Mouse (Mus musculus) layer of hippocampus, postnatal 10 days (tissue): ENCODE data around the gene Nfkbie. TPM values are rescaled to one million over a fixed set of nuclear protein-coding genes. Genes with fewer than 3 reads are reported as not detected.

Source experiments
- DNase-seq, 2 experiments: peaks; one replicate each; pipeline ENCODE4 v3.0.0; 2021; ENCODE audit warnings: low spot score in 2 of 2
- total RNA-seq, 2 experiments: library from RNA; stranded (reverse); gene quantifications; 2 replicates each; pipeline ENCODE4 v1.2.3; 2021

Nfkbie gene
- total RNA-seq, 2 experiments from 2014 or later, result 3.5 to 3.9 TPM

DNA sequence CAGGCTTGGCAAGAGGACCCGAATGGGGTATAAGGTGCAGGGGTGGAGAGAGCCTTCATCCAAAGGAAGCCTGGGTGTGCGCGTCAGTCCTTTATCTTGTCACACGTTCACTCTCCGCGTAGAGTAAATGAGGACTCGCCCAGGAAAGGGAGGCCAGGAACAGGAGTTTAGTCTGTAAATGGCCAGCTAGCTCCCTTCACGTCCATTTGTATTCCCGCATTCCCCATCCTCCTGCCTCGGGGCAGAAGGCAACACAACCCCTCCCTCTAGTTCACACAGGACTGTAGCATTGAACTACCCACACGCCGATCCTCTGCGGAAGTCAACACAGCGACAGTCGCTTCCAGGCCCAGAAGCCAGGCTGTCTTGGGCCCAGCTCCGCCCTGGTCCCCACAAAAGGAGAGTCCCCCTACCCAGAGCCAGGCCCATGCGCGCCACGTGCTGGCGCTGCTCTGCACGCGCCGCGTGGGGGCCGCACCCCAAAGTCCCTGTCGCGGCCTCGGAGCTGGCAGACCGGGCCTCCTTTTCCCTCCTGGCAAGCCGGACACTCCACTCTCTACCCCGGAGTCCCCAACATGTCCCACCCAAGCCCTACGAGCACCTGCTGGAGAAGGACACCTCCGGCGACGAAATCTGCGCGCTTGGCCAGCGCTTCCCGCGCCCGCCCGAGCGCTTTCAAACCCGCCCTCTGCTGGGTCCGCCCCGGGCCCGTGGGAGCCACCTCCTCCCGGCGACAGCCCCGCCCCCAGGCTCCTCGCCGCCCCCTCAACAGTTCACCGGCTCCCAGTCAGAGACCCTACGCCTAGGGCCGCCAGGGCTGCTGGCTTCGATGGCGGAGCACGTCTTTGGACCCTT lies 39.6 kb downstream of the Nfkbie start:
- peak; percentile 67 to 80 for DNase-seq

DNA sequence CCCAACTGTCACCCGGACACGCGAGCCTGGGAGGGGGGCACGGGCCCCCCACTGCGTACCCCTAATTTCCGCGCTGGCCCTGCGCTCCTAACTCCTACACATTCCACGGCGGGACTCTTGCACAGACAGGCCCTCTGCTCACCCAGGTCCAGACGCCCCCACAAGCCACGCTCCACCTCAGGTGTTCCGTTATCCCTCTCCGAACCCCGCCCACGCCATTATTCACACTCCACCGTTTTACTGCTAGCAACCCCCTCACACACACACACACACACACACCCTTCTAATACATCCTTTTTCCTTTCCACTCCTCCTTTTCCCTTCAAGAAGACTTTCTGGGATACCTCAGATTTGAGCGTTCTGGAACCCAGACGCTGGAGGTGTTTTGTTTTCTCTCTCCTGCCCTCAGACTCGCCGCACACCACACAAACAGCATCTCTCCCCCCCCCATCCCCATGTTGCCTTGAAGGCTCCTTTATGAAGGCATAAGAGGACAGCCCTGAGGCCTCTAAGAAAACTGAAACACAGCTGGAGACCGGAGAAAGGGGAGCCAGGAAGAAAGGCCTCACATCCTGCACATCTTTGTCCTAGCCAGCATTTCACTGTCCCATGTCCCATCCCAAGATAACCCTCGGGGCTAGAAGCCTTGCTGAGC lies 40.4 kb downstream of the Nfkbie start:
- no peak for DNase-seq

DNA sequence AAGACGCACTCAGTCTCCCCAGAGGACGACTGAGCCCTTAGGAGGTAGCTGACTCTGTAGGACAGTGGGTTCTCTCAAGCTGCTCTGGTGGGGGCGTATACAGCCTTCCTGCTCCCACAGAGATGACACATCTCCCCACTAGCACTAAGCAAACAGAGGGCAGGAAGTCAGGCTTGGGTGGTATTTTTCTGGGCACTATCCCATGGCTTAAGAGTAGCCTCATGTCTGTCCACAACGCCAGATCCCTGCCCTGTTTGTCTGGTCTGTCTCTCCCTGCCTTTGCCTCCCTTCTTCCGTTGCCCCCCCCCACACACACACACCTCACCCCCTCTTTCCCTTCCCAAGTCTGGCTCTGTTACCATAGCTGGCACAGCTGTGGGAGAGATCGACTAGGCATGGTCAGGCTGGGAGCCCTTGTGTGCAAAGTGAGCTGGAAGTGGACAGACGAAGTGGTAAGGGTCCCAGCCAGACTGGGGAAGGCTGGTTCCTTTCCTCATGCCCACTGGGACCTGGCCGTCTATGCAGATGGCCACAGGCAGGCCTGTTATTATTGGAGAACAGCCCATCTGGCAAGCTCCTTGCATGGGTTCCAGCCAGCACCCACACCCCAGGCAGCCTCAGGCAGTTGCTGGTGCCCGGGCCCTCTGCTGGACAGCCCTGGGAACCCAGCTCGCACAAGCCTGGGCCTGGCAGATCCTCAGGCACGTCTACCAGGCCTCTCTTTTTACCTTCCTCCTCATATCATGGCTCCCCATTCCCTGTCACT lies 41.3 kb downstream of the Nfkbie start:
- DNase-seq, result peak; percentile 79

DNA sequence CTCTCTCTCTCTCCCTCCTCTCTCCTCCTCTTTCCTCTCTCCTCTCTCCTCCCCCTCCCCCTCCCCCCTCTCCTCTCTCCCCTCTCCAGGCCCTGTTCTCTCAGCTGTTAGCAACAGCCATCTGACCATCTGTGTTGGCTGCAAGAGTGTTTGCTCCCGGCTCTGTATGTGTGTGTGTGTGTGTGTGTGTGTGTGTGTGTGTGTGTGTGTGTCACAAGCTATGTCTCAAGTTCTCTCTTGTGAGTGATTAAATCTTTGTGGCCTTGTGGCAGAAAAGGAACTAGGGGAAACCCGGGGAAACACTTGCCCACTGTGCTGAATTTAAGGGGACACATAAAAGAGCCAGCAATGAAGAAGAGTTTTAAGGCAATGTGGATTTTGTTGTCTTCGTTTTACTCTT lies 42.3 kb downstream of the Nfkbie start:
- no peak for DNase-seq

DNA sequence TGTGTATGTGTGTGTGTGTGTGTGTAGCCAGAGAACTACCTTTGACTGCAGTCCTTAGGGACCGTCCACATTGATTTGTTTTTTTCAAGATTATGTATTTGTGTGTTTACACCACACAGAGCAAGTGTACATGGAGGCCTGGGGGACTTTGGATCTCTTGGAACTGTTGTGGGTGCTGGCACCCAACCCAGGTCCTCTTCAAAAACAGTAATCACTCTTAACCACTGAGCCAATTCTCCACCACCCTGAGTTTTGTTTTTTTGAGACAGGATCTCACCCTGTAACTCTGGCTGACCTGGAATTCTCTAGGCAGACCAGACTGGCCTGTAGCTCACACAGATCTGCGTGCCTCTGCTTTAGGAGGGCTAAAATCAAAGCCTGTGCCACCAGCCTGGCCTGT lies 42.9 kb downstream of the Nfkbie start:
- no peak for DNase-seq

DNA sequence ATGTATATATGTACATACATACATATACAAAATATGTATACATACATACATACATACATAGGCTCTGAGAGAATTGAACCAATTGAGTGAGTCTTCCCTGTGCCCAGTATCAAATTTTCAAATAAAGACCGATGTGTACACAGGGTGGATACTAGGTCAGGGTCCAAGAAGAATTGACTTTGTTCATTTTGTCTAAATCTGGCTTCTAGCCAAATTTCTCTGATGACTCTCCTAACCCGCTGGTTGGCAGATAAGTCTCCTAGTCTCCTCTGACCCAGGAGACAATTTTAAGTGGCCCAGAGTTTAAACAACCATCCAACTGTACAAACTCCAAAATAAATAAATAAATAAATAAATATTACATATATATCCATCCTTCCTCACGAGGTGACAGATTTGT lies 43.4 kb downstream of the Nfkbie start:
- DNase-seq, result no peak

DNA sequence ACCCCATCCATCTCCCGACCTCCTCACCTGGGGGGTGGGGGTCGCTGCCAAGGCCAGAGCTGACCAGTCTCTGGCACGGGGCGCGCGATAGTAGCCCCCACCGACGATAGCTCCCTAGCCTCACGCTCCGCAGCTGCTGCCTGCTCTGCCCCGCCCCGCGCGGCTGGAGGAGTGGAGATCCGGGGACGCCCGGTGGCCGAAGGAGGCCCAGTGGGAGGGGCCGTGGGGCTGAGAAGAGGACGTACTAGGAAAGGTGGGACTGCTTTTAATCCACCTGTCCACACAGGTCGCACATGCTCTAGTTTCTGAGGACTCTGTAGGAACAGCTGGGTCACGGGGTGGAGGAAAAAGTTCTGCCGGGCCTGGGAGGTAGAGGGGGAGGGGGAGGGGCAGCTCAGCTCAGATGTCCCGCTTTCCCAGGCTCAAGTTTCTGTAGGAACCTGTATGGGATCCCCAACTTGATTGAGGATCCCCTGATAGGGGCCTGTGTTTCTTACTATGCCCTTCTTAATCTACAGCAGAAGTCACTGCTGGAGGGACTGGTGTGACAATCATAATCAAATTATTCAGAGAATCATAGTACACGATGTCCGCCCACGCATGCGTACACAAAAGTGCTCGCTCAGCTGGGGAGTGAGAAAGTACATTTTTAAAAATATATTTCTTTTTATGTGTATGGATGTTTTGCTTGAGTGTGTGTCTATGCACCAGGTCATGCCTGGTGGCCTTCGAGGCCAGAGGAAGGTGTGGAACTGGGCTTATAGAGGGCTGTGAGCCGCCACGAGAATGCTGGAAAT lies 44.1 kb downstream of the Nfkbie start, which contains the start of gene Slc29a1:
Gene Slc29a1, minus strand, starts transcription at position 161 of the 797 bp plus-strand sequence.
- DNase-seq, result no peak

DNA sequence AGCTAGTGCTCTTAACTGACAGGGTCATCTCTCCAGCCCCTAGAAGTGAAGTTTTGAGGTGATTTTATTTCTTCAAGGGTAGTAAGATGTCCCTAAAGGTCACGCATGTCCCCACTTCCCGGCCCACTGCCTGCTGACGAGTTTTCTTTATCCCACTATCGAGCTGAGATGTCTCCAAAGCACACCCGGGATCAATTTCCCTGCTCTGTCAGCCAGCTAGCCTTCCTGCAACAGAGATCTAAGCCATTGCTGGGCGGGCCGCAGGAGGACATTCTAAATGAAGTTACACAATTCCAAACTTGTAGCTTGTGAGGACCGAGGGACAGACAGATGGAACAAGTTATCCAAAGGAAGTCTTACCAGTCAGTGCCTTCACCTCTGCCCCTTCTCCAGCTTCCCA lies 44.8 kb downstream of the Nfkbie start:
- DNase-seq, result no peak

DNA sequence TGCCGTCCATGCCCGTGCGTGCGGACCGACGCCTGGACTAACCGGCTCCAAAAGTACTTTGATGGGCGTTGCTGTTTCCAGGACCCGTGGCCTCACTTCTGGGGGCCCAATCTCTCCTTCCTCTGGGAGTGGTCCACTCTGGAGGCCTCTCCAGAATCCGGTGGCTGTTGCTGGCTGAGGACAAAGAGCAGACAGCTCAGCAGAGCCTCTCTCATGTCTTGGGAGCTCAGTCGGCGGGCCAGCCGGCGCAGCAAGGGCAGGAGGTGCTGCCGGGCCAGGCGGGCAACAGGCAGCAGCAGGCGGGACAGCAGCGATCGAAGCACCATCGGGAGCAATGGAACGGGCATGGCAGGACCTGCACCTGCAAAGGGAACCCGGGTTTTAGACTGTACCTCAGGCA lies 45.8 kb downstream of the Nfkbie start:
- DNase-seq, result no peak

DNA sequence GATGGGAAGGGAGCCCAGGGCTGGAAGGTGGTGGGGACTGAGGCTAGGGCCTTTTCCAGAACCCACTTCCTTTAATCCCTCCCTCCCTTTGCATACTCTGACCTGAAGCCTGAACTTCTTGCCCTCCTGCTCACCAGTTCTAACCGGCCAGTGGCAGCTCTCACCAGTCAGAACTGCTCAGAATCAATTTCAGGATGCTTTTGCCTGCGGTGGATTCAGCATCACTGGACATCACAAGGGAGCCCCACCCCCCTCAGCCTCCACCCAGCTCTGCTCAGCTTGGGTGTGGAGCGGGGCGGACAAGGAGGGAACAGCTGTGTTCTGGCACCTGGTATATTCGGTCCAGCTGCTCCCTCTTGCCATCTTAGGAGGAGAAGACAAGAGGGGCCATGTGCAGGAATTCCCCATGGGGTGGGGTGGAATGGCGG lies 46.4 kb downstream of the Nfkbie start, which contains the start of gene Mymx:
Gene Mymx, minus strand, starts transcription at position 226 of the 428 bp plus-strand sequence.
- no peak for DNase-seq

DNA sequence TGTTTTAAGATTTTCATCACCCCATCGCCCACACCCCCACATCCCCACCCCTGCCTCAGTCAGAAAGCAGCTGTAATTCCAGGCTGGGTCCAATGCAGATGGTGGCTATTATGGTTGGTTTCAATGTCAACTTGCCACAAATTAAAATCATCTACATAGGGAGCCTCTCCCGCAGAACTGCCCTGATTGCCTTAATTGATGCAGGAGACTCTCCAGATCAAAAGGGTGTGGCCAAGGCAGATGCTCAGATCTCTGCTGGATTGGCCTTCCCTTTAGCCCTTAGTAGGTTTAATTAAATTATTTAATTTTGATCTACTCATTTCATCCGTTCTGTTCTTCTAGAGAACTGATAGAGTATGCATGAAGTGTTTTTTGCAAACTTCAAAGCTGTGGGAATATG lies 47.5 kb downstream of the Nfkbie start:
- no peak for DNase-seq

DNA sequence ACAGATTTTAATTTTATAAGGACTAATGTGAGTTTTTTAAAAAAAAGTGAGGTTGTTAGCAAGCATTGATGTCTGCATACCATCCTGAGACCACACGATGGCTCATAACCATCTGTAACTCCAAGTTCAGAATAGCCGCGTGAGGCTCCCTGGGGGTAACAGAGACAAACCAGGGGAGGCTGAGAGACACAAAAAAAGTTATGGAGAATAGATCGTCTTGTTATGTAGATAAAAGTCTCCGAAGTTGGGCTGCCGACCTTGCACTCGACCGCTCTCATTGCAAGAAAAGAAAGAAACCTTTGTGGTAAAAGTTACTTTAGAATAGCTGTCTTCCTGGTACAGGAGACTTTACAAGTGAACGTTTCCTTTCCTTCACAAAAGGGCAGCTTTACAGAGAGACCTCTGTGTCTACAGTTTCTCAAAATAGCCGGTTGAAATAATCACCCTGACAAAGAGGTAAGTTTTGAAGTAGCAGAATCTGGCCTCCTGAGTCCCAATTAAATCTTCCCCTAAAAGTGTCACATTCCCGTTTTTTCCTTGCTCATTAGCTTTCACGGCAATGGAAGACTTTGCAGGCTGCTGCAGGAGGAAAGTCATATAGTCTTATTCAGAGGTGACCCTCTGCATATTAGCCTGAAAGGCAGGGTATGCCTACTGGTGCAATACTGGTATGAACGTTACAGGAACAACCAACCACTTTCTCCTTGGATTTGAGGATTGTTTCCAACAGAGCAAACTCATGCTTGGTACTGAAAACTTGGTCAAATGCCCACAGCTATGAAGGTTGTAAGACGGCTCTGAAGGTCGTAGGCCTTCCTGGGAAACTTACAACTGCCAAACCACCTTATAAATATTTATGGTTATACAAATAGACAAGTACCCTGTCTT lies 51.7 kb downstream of the Nfkbie start:
- DNase-seq, result no peak

DNA sequence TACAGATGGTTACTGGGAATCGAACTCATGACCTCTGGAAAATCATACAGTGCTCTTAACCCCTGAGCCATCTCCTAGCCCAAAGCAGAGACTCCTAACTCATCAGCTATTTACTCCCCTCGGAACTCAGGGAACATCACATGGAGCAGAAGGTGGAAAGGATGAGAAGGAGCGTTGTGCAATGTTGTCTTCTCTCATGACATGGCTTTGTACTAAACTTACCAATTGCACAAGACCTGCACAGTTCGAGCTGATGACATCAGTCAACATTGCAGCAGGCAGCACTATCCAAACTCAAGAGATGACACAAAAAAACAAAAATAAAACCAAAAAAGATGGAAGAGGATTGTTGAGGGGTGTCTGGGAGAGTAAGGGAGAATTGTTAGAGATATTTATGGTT lies 52.9 kb downstream of the Nfkbie start:
- no peak for DNase-seq

DNA sequence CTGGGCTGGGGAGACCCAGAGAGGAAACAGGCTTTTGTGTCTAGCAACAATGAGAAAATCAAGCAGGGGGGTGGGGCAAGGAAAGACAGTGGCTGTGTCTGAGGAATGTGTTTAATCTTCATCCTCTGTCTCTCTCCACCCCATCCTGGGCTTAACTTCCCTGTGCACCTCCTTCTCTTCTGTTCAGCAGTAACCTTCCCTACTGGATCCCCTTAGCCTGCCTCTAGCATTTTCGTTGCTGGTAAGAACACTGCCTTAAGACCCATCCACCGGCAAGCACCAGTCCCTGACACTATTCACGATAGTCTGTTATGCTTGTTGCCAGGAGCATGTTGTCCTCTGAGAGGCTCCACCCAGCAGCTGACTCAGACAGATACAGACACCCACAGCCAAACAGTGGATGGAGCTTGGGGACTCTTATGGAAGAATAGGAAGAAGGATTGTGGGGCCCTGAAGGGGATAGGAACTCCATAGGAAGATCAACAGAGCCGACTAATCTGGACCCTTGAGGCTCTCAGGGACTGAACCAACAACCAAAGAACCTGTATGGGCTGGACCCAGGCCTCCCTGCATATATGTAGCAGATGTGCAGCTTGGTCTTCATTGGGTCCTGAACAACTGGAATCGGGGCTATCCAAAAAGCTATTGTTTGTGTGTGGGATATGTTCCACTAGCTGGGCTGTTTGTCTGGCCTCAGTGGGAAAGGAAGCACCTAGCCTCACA lies 54.8 kb downstream of the Nfkbie start:
- DNase-seq, result no peak

DNA sequence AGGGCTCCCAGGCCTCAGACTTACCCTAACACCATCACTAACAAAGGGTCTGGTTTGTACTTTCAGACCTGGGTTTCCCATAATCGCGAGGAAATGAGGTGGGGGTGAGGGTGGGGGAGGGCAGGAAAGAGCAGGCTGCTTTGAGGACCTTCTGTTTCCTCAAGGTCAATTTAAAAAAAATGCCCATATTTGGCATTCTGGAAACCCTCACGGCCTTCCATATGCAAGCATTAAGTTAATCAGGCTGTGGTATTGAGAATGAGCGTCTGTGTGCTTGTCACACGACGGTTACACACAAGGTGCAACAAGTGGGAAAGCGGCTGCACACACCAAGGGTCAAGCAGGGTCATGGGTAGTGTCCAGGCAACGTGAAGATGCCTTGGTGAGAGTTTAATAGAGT lies 56.5 kb downstream of the Nfkbie start:
- DNase-seq, result no peak
